Mouse (Mus musculus): Measurements from ENCODE around the gene Rtkn. TPM values are rescaled to one million over a fixed set of nuclear protein-coding genes. Genes with fewer than 3 reads are reported as not detected.

Rtkn gene
- polyA plus RNA-seq, 1 experiment from 2014 or later = 8.8 TPM

DNA sequence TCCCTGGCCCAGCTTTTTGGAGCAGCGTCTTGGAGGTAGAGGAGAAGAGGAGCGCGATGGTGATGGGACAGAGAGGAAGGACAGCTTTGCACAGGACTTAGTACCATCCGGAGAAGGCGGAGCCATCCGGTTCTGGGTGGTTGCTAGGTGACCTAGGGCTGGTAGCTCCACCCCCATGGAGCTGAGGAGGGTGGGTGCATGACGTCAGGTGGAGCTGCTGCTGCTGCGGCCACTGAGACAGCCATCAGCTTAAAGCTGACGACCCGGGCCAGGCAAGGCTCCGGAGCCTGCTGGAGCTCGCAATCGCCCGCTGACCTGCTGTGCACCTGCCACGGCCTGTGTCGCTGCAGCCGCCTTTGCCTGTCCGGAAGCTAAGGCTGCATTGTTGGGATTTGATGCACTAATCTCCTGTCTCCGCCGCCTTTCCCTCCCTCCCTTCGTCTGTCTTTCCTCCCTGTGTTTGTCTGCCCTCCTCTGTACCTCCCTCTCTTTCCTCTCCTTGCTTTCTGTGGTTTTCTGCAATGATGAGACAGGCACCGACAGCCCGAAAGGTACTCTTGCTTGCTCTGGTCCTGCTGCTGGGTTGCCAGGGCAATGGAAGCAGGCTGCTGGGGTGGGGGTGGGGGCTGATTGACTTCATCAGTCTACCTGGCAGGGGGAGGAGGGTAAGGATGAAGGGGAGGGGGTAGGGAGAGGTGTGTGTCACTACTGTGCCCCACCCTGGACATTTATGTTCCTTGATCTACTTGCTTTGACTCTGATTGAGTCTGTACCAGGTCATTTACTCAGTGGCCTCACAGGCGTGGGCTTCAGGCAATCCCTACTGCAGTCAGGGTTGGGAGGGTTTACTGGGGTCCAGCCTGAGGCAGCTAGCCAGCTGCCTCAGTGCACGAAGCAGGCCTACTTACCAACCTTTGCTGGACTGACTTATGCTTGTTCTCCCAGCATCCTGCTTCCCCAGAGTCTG is 50.9 kb downstream of the Rtkn start:
- no peaks in the 10 kb centered on the region for H3K27me3 ChIP-seq (ENCODE audit: control insufficient read depth, insufficient read depth, low read length)
- ATAC-seq (ENCODE audit: low FRiP score, low TSS enrichment) (peak; percentile 95), DNase-seq (peak; percentile 95)
- H3K36me3 ChIP-seq (ENCODE audit: control insufficient read depth, insufficient read depth, low read length) = peaks cover 55% of the 10 kb centered on the region
- peak overlapping the region; percentile 93 for H3K27ac ChIP-seq (replicated peaks; ENCODE audit: low read depth, low read length)
- WGBS = 3% methylated on average over 25 of the region's 25 CpGs
- H3K4me2 ChIP-seq (ENCODE audit: low read length) = peak overlapping the region; percentile 57
- H3K9me3 ChIP-seq (ENCODE audit: control insufficient read depth, low read length) = no peaks in the 10 kb centered on the region
- peak overlapping the region; percentile 59 for H3K4me3 ChIP-seq (replicated peaks; ENCODE audit: low read depth, low read length)
- peaks cover 24% of the 10 kb centered on the region for H3K4me1 ChIP-seq (ENCODE audit: control insufficient read depth, insufficient read depth, low read length)
- H3K9ac ChIP-seq (replicated peaks; ENCODE audit: low read length) = peak overlapping the region; percentile 81

DNA sequence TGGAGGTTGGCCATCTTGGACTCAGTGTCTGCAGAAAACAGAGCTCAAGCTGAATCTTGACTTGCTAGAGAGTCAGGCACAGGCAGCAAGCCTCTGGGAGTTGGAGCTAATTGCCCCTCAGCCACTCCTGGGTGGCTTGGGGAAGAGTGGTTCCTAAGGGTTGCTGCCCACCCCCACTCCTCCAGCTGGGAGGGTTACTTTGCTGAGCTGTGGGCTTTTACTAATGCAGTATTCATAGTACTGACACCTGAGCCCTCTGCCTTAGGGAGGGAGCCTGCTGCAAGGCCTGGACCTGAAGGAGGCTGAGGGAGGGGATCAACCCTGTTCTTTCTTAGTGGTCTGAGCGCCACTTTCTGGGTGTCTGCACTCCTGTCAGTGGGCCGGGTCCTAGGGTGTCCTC is 51.7 kb downstream of the Rtkn start:
- peak overlapping the region; percentile 59 for H3K4me3 ChIP-seq (replicated peaks; ENCODE audit: low read depth, low read length)
- 62% methylated on average over 2 of the region's 2 CpGs for WGBS
- H3K9me3 ChIP-seq (ENCODE audit: control insufficient read depth, low read length) = no peaks in the 10 kb centered on the region
- DNase-seq (peak; percentile 18), ATAC-seq (ENCODE audit: low FRiP score, low TSS enrichment) (peak; percentile 0; the same call in 1 of the 2 replicates)
- peak overlapping the region; percentile 81 for H3K9ac ChIP-seq (replicated peaks; ENCODE audit: low read length)
- peak overlapping the region; percentile 93; the same call in 1 of the 2 replicates for H3K27ac ChIP-seq (replicated peaks; ENCODE audit: low read depth, low read length)
- no peaks in the 10 kb centered on the region for H3K27me3 ChIP-seq (ENCODE audit: control insufficient read depth, insufficient read depth, low read length)
- H3K36me3 ChIP-seq (ENCODE audit: control insufficient read depth, insufficient read depth, low read length) = peaks cover 62% of the 10 kb centered on the region
- peak overlapping the region; percentile 57 for H3K4me2 ChIP-seq (ENCODE audit: low read length)
- peaks cover 24% of the 10 kb centered on the region for H3K4me1 ChIP-seq (ENCODE audit: control insufficient read depth, insufficient read depth, low read length)

DNA sequence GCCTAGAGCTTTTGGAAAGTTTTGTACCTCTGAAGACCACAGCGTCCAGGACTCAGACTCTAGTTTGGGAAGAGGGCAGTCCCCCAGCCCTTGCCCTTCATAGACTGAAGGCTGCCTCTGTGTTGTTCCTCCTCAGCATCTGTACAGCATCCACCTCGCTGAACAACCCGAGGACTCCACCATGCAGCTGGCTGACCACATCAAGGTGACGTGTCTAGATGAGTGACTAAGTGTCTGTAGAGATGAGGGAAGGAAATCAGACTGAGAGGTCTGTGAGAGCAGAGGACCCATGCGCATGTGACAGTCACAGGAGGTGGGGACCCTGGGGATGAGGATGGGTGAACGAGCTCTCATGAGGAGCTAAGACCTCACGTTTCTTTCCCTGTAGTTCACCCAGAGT is 58.3 kb downstream of the Rtkn start:
- Histone ChIP-seq H3K9me3 (ENCODE audit: control insufficient read depth, low read length) (no peaks in the 10 kb centered on the region), H3K27ac (replicated peaks; ENCODE audit: low read depth, low read length) (no peak overlapping the region), H3K27me3 (ENCODE audit: control insufficient read depth, insufficient read depth, low read length) (no peaks in the 10 kb centered on the region), H3K4me3 (replicated peaks; ENCODE audit: low read depth, low read length) (no peak overlapping the region), H3K4me1 (ENCODE audit: control insufficient read depth, insufficient read depth, low read length) (no peaks in the 10 kb centered on the region), H3K4me2 (ENCODE audit: low read length) (no peak overlapping the region), H3K9ac (replicated peaks; ENCODE audit: low read length) (no peak overlapping the region), H3K36me3 (ENCODE audit: control insufficient read depth, insufficient read depth, low read length) (peaks cover 99% of the 10 kb centered on the region)
- WGBS = 91% methylated on average over 7 of the region's 7 CpGs
- DNase-seq (no peak), ATAC-seq (ENCODE audit: low FRiP score, low TSS enrichment) (no peak)

DNA sequence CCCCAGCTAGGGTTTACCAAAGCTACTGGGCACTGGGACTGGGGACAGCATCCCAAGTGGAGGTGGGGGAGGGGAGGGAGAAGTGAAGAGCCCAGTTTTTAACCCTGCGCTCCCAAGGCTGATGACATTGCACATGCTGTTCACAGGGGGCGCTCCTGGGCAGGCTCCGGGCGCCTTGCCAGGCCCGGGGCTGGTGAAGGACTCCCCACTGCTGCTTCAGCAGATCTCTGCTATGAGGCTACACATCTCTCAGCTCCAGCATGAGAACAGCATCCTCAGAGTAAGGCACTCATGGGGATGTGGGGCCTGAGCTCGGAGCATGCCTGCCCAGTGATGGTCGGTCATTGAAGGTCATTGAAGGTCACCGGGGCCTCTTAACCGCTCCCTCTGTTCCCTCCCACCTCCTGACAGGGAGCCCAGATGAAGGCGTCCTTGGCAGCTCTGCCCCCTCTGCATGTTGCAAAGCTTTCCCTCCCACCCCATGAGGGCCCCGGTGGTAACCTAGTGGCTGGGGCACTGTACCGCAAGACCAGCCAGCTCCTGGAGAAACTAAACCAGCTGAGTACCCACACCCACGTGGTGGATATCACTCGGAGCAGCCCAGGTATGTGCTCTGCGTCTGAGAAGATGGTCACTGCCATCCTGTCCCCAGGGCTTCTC is 62.2 kb downstream of the Rtkn start:
- H3K4me2 ChIP-seq (ENCODE audit: low read length) = no peak overlapping the region
- WGBS = 44% methylated on average over 15 of the region's 15 CpGs
- ATAC-seq (ENCODE audit: low FRiP score, low TSS enrichment) (peak; percentile 32; the same call in 1 of the 2 replicates), DNase-seq (peak; percentile 65)
- H3K9me3 ChIP-seq (ENCODE audit: control insufficient read depth, low read length) = no peaks in the 10 kb centered on the region
- H3K9ac ChIP-seq (replicated peaks; ENCODE audit: low read length) = no peak overlapping the region
- peaks cover 86% of the 10 kb centered on the region for H3K36me3 ChIP-seq (ENCODE audit: control insufficient read depth, insufficient read depth, low read length)
- 0 out of 2 replicates have a peak overlapping the region, but pooled peaks have one; percentile 26 for H3K27ac ChIP-seq (replicated peaks; ENCODE audit: low read depth, low read length)
- no peaks in the 10 kb centered on the region for H3K27me3 ChIP-seq (ENCODE audit: control insufficient read depth, insufficient read depth, low read length)
- H3K4me1 ChIP-seq (ENCODE audit: control insufficient read depth, insufficient read depth, low read length) = no peaks in the 10 kb centered on the region
- no peak overlapping the region for H3K4me3 ChIP-seq (replicated peaks; ENCODE audit: low read depth, low read length)

MicroRNA genes within 50 kb of the gene (microRNA counts, 519-probe panel; counts per million panel counts)
- not detected for microRNA mmu-miR-3470a+mmu-miR-3470b

Small RNA genes within 50 kb of the gene (microRNA-seq; reads per million reads assigned to microRNA genes)
- gene Mir3470a = not detected

Other genes starting within 250 kb of the Rtkn start
- gene Sema4f, start 195.7 kb upstream of the Rtkn start, polyA plus RNA-seq (2014; fragmentation: Nextera tagmentation; extraction: Ambion mirVana) = 11.3 and 11.5 TPM in 2 replicates
- gene M1ap, start 188.6 kb upstream of the Rtkn start, polyA plus RNA-seq (2014; fragmentation: Nextera tagmentation; extraction: Ambion mirVana) = 0.28 TPM in 1 of 2 replicates, not detected in the other
- gene Dok1, start 102.0 kb upstream of the Rtkn start, polyA plus RNA-seq (2014; fragmentation: Nextera tagmentation; extraction: Ambion mirVana) = 1.7 TPM in 2 replicates
- gene Loxl3, start 101.3 kb upstream of the Rtkn start, polyA plus RNA-seq (2014; fragmentation: Nextera tagmentation; extraction: Ambion mirVana) = 3.1 and 5.5 TPM in 2 replicates
- gene Aup1, start 80.9 kb upstream of the Rtkn start, polyA plus RNA-seq (2014; fragmentation: Nextera tagmentation; extraction: Ambion mirVana) = 111 and 145 TPM in 2 replicates
- gene Htra2, start 80.2 kb upstream of the Rtkn start, polyA plus RNA-seq (2014; fragmentation: Nextera tagmentation; extraction: Ambion mirVana) = 38.5 and 53.1 TPM in 2 replicates
- gene Dqx1, start 77.6 kb upstream of the Rtkn start, polyA plus RNA-seq (2014; fragmentation: Nextera tagmentation; extraction: Ambion mirVana) = 0.53 and 0.68 TPM in 2 replicates
- not detected in 2 replicates for gene Tlx2, start 65.2 kb upstream of the Rtkn start, polyA plus RNA-seq (2014; fragmentation: Nextera tagmentation; extraction: Ambion mirVana)
- 43.5 and 58.8 TPM in 2 replicates for gene Pcgf1, start 57.6 kb upstream of the Rtkn start, polyA plus RNA-seq (2014; fragmentation: Nextera tagmentation; extraction: Ambion mirVana)
- gene Lbx2, start 49.1 kb upstream of the Rtkn start, polyA plus RNA-seq (2014; fragmentation: Nextera tagmentation; extraction: Ambion mirVana) = not detected in 2 replicates
- 4.2 and 6.2 TPM in 2 replicates for gene Ccdc142, start 33.9 kb upstream of the Rtkn start, polyA plus RNA-seq (2014; fragmentation: Nextera tagmentation; extraction: Ambion mirVana)
- gene Gm42688, start 33.8 kb upstream of the Rtkn start, polyA plus RNA-seq (2014; fragmentation: Nextera tagmentation; extraction: Ambion mirVana) = 4.3 and 4.8 TPM in 2 replicates
- 120 and 139 TPM in 2 replicates for gene Mrpl53, start 26.4 kb upstream of the Rtkn start, polyA plus RNA-seq (2014; fragmentation: Nextera tagmentation; extraction: Ambion mirVana)
- gene Mogs, start 20.0 kb upstream of the Rtkn start, polyA plus RNA-seq (2014; fragmentation: Nextera tagmentation; extraction: Ambion mirVana) = 22.4 and 22.6 TPM in 2 replicates
- gene Wbp1, start 13.9 kb upstream of the Rtkn start, polyA plus RNA-seq (2014; fragmentation: Nextera tagmentation; extraction: Ambion mirVana) = 155 and 157 TPM in 2 replicates
- 13.1 and 14.2 TPM in 2 replicates for gene Ino80b, start 10.0 kb upstream of the Rtkn start, polyA plus RNA-seq (2014; fragmentation: Nextera tagmentation; extraction: Ambion mirVana)
- 19.4 and 30.3 TPM in 2 replicates for gene Wdr54, start 20.9 kb downstream of the Rtkn start, polyA plus RNA-seq (2014; fragmentation: Nextera tagmentation; extraction: Ambion mirVana)
- gene 1700003E16Rik, start 20.9 kb downstream of the Rtkn start, polyA plus RNA-seq (2014; fragmentation: Nextera tagmentation; extraction: Ambion mirVana) = 5.9 and 7.1 TPM in 2 replicates
- 134 and 135 TPM in 2 replicates for gene Dctn1, start 30.5 kb downstream of the Rtkn start, polyA plus RNA-seq (2014; fragmentation: Nextera tagmentation; extraction: Ambion mirVana)
- gene Slc4a5, start 84.4 kb downstream of the Rtkn start, polyA plus RNA-seq (2014; fragmentation: Nextera tagmentation; extraction: Ambion mirVana) = 0.27 and 0.55 TPM in 2 replicates
- 27.0 and 31.3 TPM in 2 replicates for gene Mthfd2, start 190.4 kb downstream of the Rtkn start, polyA plus RNA-seq (2014; fragmentation: Nextera tagmentation; extraction: Ambion mirVana)
- gene Mob1a, start 190.6 kb downstream of the Rtkn start, polyA plus RNA-seq (2014; fragmentation: Nextera tagmentation; extraction: Ambion mirVana) = 14.7 and 32.5 TPM in 2 replicates
- 54.5 and 61.1 TPM in 2 replicates for gene Bola3, start 213.7 kb downstream of the Rtkn start, polyA plus RNA-seq (2014; fragmentation: Nextera tagmentation; extraction: Ambion mirVana)